Mouse (Mus musculus) heart, embryonic 14.5 days (tissue): ENCODE measurements at regions not wholly inside any gene's neighbourhood (a gene's known extent, or its start where the extent isn't known, plus 50 kb on each side); places are given as distances from the start of the nearest gene placed in this dataset.

Source experiments
- ATAC-seq: fragments of 200-750 bp; cut with Nextera tagmentation; 2 replicates; pipeline ENCODE4 v1.8.0; 2017; ENCODE audit warnings: low read depth, moderate TSS enrichment; ENCODE audit not compliant: insufficient number of reproducible peaks, insufficient read depth, low FRiP score
- H3K27ac ChIP-seq, 2 experiments: fragments of 200-500 bp in 1 of 2; fragments of 300-500 bp in 1 of 2; sonication (generic) in 1 of 2; replicated peaks in 1 of 2; 2 replicates each; pipeline ENCODE4 v1.5.1; 2012 to 2014; ENCODE audit warnings: low read depth in 2 of 2, low read length in 2 of 2, control low read depth in 1 of 2, mild to moderate bottlenecking in 1 of 2, mixed read lengths in 1 of 2; ENCODE audit not compliant: control insufficient read depth in 1 of 2, insufficient read depth in 1 of 2
- H3K27me3 ChIP-seq: fragments of 300-500 bp; sonication (generic); 2 replicates; pipeline ENCODE4 v1.6.1; 2014; ENCODE audit warnings: mild to moderate bottlenecking, low read length, control low read depth; ENCODE audit not compliant: control insufficient read depth, insufficient read depth
- H3K36me3 ChIP-seq: fragments of 300-500 bp; sonication (generic); 2 replicates; pipeline ENCODE4 v1.6.1; 2014; ENCODE audit warnings: mild to moderate bottlenecking, control low read depth, low read length, mixed read lengths; ENCODE audit not compliant: control insufficient read depth, insufficient read depth
- H3K4me1 ChIP-seq, 2 experiments: fragments of 200-500 bp in 1 of 2; fragments of 300-500 bp in 1 of 2; sonication (generic) in 1 of 2; 2 replicates each; pipeline ENCODE4 v1.6.1; 2012 to 2014; ENCODE audit warnings: low read length in 2 of 2, control low read depth in 1 of 2, mixed read lengths in 1 of 2; ENCODE audit not compliant: control insufficient read depth in 2 of 2, insufficient read depth in 2 of 2
- H3K4me2 ChIP-seq: fragments of 300-500 bp; sonication (generic); 2 replicates; pipeline ENCODE4 v1.6.1; 2014; ENCODE audit warnings: mild to moderate bottlenecking, low read length
- H3K4me3 ChIP-seq, 2 experiments: fragments of 200-500 bp in 1 of 2; fragments of 300-500 bp in 1 of 2; sonication (generic) in 1 of 2; 2 replicates each; pipeline ENCODE4 v1.5.1; 2012 to 2014; ENCODE audit warnings: low read length in 2 of 2, mild to moderate bottlenecking in 2 of 2, control low read depth in 1 of 2, low read depth in 1 of 2, moderate library complexity in 1 of 2; ENCODE audit not compliant: control insufficient read depth in 1 of 2, insufficient read depth in 1 of 2
- H3K9ac ChIP-seq: fragments of 300-500 bp; sonication (generic); 2 replicates; pipeline ENCODE4 v1.6.1; 2014; ENCODE audit warnings: mild to moderate bottlenecking, low read length
- H3K9me3 ChIP-seq: fragments of 300-500 bp; sonication (generic); 2 replicates; pipeline ENCODE4 v1.6.1; 2016; ENCODE audit warnings: low read length, control low read depth; ENCODE audit not compliant: control insufficient read depth
- WGBS: fragments of 180-500 bp; shearing (Covaris S2); extraction: QIAGEN DNeasy Blood & Tissue Kit; methylation state at CpG from one replicate; pipeline ENCODE4 v1.1.7; 2014; 5-methylcytosine and 5-hydroxymethylcytosine counted together

GRCm38 (mm10) chr1:57573829-57574228 lies 166.9 kb upstream of the Tyw5 start:
- Histone ChIP-seq H3K9ac (peak overlapping the region; percentile 30; the same call in 1 of the 2 replicates), H3K4me1 (peaks cover 14 to 21% of the 10 kb centered on the region in 2 experiments), H3K9me3 (0 out of 2 replicates have a peak, but pooled peaks cover 2% of the 10 kb centered on the region), H3K36me3 (no peaks in the 10 kb centered on the region), H3K4me2 (peak overlapping the region; percentile 51), H3K27me3 (no peaks in the 10 kb centered on the region), H3K27ac (peak overlapping the region; percentile 51 to 55), H3K4me3 (peak overlapping the region in 1 of 2 experiments; percentile 6; a peak in 1 of 4 replicates)
- no peak for ATAC-seq
- 12% methylated on average over 6 of the region's 6 CpGs for WGBS

DNA sequence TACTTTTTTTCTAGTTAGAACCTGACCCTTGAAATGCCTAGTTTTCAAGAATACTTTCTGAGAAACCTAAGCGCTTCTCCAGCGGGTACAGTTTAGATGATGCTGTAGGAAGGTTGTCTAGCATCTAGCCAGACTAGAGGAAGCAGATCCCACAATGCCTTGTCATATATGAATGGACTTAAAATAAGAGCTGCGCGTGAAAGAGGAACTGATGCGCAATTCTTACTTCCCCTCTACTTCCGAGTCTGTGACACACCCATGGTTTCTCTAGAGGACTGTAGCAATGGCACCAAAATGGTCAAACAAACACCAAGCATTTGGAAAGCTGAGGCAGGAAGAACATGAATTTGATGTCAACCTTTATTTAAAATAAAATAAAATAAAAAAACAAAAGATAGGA lies 167.6 kb upstream of the Tyw5 start:
- 93% methylated on average over 6 of the region's 6 CpGs for WGBS
- peak overlapping the region; percentile 51; the same call in 1 of the 2 replicates for H3K4me2 ChIP-seq
- no peak overlapping the region for H3K27ac ChIP-seq
- no peaks in the 10 kb centered on the region for H3K9me3 ChIP-seq
- no peak overlapping the region for H3K9ac ChIP-seq
- no peak for ATAC-seq
- H3K4me1 ChIP-seq: peaks cover 14 to 21% of the 10 kb centered on the region in 2 experiments
- H3K36me3 ChIP-seq: no peaks in the 10 kb centered on the region
- H3K27me3 ChIP-seq: no peaks in the 10 kb centered on the region
- no peak overlapping the region for H3K4me3 ChIP-seq

DNA sequence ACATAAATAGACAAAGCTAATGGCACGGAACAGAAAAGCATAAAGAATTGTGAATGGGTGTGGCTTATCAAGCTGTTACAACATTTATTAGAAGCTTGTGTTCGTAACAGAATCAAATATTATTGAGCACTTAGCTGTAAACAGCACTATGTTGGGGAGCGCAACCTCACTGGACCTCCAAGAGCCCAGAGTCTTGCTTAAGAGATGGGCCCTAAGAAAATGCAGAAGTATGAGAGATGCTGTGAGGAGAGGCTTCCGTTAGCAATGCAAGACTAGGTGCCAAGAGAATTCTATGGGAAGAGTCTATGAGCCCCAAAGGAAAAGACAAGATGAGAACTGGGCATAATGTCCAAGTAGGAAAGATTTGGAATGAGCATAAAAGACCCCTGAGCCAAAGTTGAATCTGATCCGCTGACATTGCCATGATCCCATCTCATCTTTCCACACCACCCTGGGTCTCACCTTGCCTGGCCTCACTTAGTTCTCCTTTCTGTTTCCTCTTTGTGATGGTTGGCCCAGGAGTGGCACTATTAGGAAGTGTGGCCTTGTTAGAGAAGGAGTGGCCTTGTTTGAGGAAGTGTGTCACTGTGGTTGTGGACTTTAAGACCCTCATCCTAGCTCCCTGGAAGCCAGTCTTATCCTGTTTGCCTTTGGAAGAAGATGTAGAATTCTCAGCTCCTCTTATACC lies 169.3 kb upstream of the Tyw5 start:
- 91% methylated on average over 5 of the region's 5 CpGs for WGBS
- no peak for ATAC-seq
- H3K36me3 ChIP-seq: no peaks in the 10 kb centered on the region

GRCm38 (mm10) chr1:57579086-57579485 lies 172.2 kb upstream of the Tyw5 start:
- ATAC-seq: no peak

More for the DNA sequence above, 169.3 kb upstream of the Tyw5 start:
- no peak overlapping the region for H3K4me3 ChIP-seq
- H3K9ac ChIP-seq: no peak overlapping the region
- no peaks in the 10 kb centered on the region for H3K27me3 ChIP-seq
- no peak overlapping the region for H3K4me2 ChIP-seq
- no peaks in the 10 kb centered on the region for H3K9me3 ChIP-seq
- no peak overlapping the region for H3K27ac ChIP-seq
- H3K4me1 ChIP-seq: peaks cover 14 to 21% of the 10 kb centered on the region in 2 experiments

GRCm38 (mm10) chr1:57593707-57594589 lies 180.0 kb upstream of the Spats2l start:
- H3K27ac ChIP-seq: no peak overlapping the region
- no peak overlapping the region for H3K9ac ChIP-seq
- no peak for ATAC-seq
- no peaks in the 10 kb centered on the region for H3K27me3 ChIP-seq
- 89% methylated on average over 7 of the region's 7 CpGs for WGBS
- no peaks in the 10 kb centered on the region for H3K36me3 ChIP-seq
- no peak overlapping the region for H3K4me3 ChIP-seq
- H3K9me3 ChIP-seq: no peaks in the 10 kb centered on the region; the same call in 1 of the 2 replicates
- no peak overlapping the region for H3K4me2 ChIP-seq
- H3K4me1 ChIP-seq: no peaks in the 10 kb centered on the region

More at GRCm38 (mm10) chr1:57579086-57579485, 172.2 kb upstream of the Tyw5 start:
- no peak overlapping the region for H3K27ac ChIP-seq
- H3K9ac ChIP-seq: no peak overlapping the region
- no peaks in the 10 kb centered on the region for H3K27me3 ChIP-seq
- H3K4me3 ChIP-seq: no peak overlapping the region
- no peaks in the 10 kb centered on the region for H3K9me3 ChIP-seq
- no peaks in the 10 kb centered on the region for H3K36me3 ChIP-seq
- no peak overlapping the region for H3K4me2 ChIP-seq
- peaks cover 2 to 4% of the 10 kb centered on the region in 2 experiments for H3K4me1 ChIP-seq
- 52% methylated on average over 3 of the region's 3 CpGs for WGBS

GRCm38 (mm10) chr1:57594815-57595214 lies 179.1 kb upstream of the Spats2l start:
- Histone ChIP-seq H3K27ac (no peak overlapping the region), H3K4me1 (no peaks in the 10 kb centered on the region), H3K36me3 (no peaks in the 10 kb centered on the region), H3K9me3 (no peaks in the 10 kb centered on the region), H3K4me3 (no peak overlapping the region), H3K4me2 (no peak overlapping the region), H3K9ac (no peak overlapping the region), H3K27me3 (no peaks in the 10 kb centered on the region)
- WGBS: 77% methylated on average over 5 of the region's 5 CpGs
- no peak for ATAC-seq

- H3K4me3 ChIP-seq: no peak overlapping the region
- H3K9ac ChIP-seq: no peak overlapping the region
- no peaks in the 10 kb centered on the region for H3K36me3 ChIP-seq
- no peaks in the 10 kb centered on the region for H3K9me3 ChIP-seq
- no peaks in the 10 kb centered on the region; a peak in 1 of 4 replicates for H3K4me1 ChIP-seq
- H3K4me2 ChIP-seq: no peak overlapping the region
- no peak for ATAC-seq
- no peaks in the 10 kb centered on the region for H3K27me3 ChIP-seq
- no peak overlapping the region for H3K27ac ChIP-seq
- 76% methylated on average over 2 of the region's 2 CpGs for WGBS
Measured at GRCm38 (mm10) chr1:57600951-57601350, 173.0 kb upstream of the Spats2l start.
